Mouse (Mus musculus): ENCODE measurements at regions not wholly inside any gene's neighbourhood (a gene's known extent, or its start where the extent isn't known, plus 50 kb on each side); places are given as distances from the start of the nearest gene placed in this dataset.
"Not testable (repeated sequence)": the region's sequence is repeated elsewhere in the genome, so short reads cannot be mapped to it uniquely, and the experiment has no call there.

GRCm38 (mm10) chr6:25101761-25102160, 145.7 kb upstream of the Tmem229a start:
- no peak for DNase-seq (ENCODE audit: low read depth, low spot score)

GRCm38 (mm10) chr6:25087167-25087566, 131.1 kb upstream of the Tmem229a start:
- DNase-seq (ENCODE audit: low read depth, low spot score) = no peak

- DNase-seq (ENCODE audit: low read depth, low spot score) = no peak
Observed at GRCm38 (mm10) chr6:25085871-25086270, 129.8 kb upstream of the Tmem229a start.

GRCm38 (mm10) chr6:25085296-25085695, 129.2 kb upstream of the Tmem229a start:
- not testable (repeated sequence) for DNase-seq (ENCODE audit: low read depth, low spot score)

- DNase-seq (ENCODE audit: low read depth, low spot score) = no peak
Observed at GRCm38 (mm10) chr6:25065913-25066312, 109.8 kb upstream of the Tmem229a start.

- no peak for DNase-seq (ENCODE audit: low read depth, low spot score)
Observed at GRCm38 (mm10) chr6:25032878-25033509, 76.9 kb upstream of the Tmem229a start.

- DNase-seq (ENCODE audit: low read depth, low spot score) = no peak
Observed at GRCm38 (mm10) chr6:25026953-25027352, 70.9 kb upstream of the Tmem229a start.

GRCm38 (mm10) chr6:25020005-25020772, 64.1 kb upstream of the Tmem229a start:
- DNase-seq (ENCODE audit: low read depth, low spot score) = peak; percentile 53

- DNase-seq (ENCODE audit: low read depth, low spot score) = no peak
Observed at GRCm38 (mm10) chr6:25013288-25013606, 57.1 kb upstream of the Tmem229a start.

GRCm38 (mm10) chr6:25012376-25013287, 56.5 kb upstream of the Tmem229a start:
- no peak for DNase-seq (ENCODE audit: low read depth, low spot score)

- DNase-seq (ENCODE audit: low read depth, low spot score) = not testable (repeated sequence)
Observed at GRCm38 (mm10) chr6:25008856-25009255, 52.8 kb upstream of the Tmem229a start.

Measured in 3T3-L1 (cell line).